Mouse (Mus musculus): Measurements from ENCODE around the gene Hist2h2bb.
A peak's percentile ranks its signal among the peaks of the same experiment; 100 is the strongest.
"Not testable (repeated sequence)": the region's sequence is repeated elsewhere in the genome, so short reads cannot be mapped to it uniquely, and the experiment has no call there.

Gene Hist2h2bb

GRCm38 (mm10) chr3:96239949-96240798, 29.4 kb upstream of the Hist2h2bb start, which contains the start of gene Hist2h2aa2:
Gene Hist2h2aa2 (minus strand): TSS chr3:96240276.
- peak; percentile 60 for DNase-seq (ENCODE audit: low read depth, low spot score)

- no peak for DNase-seq (ENCODE audit: low read depth, low spot score)
These were observed 28.8 kb upstream of the Hist2h2bb start for GRCm38 (mm10) chr3:96240799-96241197.

GRCm38 (mm10) chr3:96243921-96244572, 25.5 kb upstream of the Hist2h2bb start:
- no peak for DNase-seq (ENCODE audit: low read depth, low spot score)

- DNase-seq (ENCODE audit: low read depth, low spot score), result peak; percentile 85
These were observed 24.3 kb upstream of the Hist2h2bb start, which contains the start of gene Hist2h2aa1 for GRCm38 (mm10) chr3:96245003-96245886. Gene Hist2h2aa1 (plus strand): TSS chr3:96245497.

- DNase-seq (ENCODE audit: low read depth, low spot score), result not testable (repeated sequence)
These were observed 23.5 kb upstream of the Hist2h2bb start for GRCm38 (mm10) chr3:96246018-96246417.

GRCm38 (mm10) chr3:96246427-96246856, 23.1 kb upstream of the Hist2h2bb start, which contains the start of gene Hist2h3c1:
Gene Hist2h3c1 (plus strand): TSS chr3:96246685.
- DNase-seq (ENCODE audit: low read depth, low spot score), result not testable (repeated sequence)

GRCm38 (mm10) chr3:96247356-96248140, 22.0 kb upstream of the Hist2h2bb start:
- peak; percentile 54 for DNase-seq (ENCODE audit: low read depth, low spot score)

GRCm38 (mm10) chr3:96248141-96249033, 21.2 kb upstream of the Hist2h2bb start:
- DNase-seq (ENCODE audit: low read depth, low spot score), result peak; percentile 26

- DNase-seq (ENCODE audit: low read depth, low spot score), result no peak
These were observed 20.6 kb upstream of the Hist2h2bb start for GRCm38 (mm10) chr3:96249034-96249345.

- no peak for DNase-seq (ENCODE audit: low read depth, low spot score)
These were observed 18.7 kb upstream of the Hist2h2bb start for GRCm38 (mm10) chr3:96250890-96251289.

- no peak for DNase-seq (ENCODE audit: low read depth, low spot score)
These were observed 17.8 kb upstream of the Hist2h2bb start for GRCm38 (mm10) chr3:96251787-96252186.

- peak; percentile 87 for DNase-seq (ENCODE audit: low read depth, low spot score)
These were observed 14.7 kb upstream of the Hist2h2bb start for GRCm38 (mm10) chr3:96254683-96255355.

- DNase-seq (ENCODE audit: low read depth, low spot score), result no peak
These were observed 13.5 kb upstream of the Hist2h2bb start for GRCm38 (mm10) chr3:96255926-96256593.

- DNase-seq (ENCODE audit: low read depth, low spot score), result no peak
These were observed 12.4 kb upstream of the Hist2h2bb start for GRCm38 (mm10) chr3:96257190-96257589.

GRCm38 (mm10) chr3:96260220-96260619, 9.3 kb upstream of the Hist2h2bb start:
- DNase-seq (ENCODE audit: low read depth, low spot score), result no peak

- DNase-seq (ENCODE audit: low read depth, low spot score), result no peak
These were observed 7.9 kb upstream of the Hist2h2bb start for GRCm38 (mm10) chr3:96261623-96262022.

- DNase-seq (ENCODE audit: low read depth, low spot score), result peak; percentile 91
These were observed 7.2 kb upstream of the Hist2h2bb start for GRCm38 (mm10) chr3:96262216-96262875.

GRCm38 (mm10) chr3:96262979-96263550, 6.5 kb upstream of the Hist2h2bb start, which contains the start of gene Hist2h4:
Gene Hist2h4 (minus strand): TSS chr3:96263311.
- peak; percentile 94 for DNase-seq (ENCODE audit: low read depth, low spot score)
